Mouse (Mus musculus): Measurements from ENCODE around the gene Cpeb3. TPM values are rescaled to one million over a fixed set of nuclear protein-coding genes. Genes with fewer than 3 reads are reported as not detected.

Gene Cpeb3
- total and polyA plus RNA-seq, 3 experiments = 2.0 to 5.2 (median 2.0) TPM

DNA sequence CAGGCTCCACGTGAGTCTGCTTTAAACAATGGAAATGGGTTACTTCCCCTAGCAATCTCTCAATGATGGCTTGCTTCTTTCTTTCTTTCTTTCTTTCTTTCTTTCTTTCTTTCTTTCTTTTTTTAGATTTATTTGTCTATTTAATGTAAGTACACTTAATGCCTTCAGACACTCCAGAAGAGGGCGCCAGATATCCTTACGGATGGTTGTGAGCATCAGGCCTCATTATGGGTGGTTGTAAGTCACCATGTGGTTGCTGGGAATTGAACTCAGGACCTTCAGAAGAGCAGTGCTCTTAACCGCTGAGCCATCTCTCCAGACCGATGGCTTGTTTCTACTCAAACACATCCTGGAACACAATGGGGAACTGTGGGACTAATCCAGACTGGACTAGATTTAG, 32.8 kb upstream of the Cpeb3 start:
- peaks cover 13% of the 10 kb centered on the region for H3K27me3 ChIP-seq (ENCODE audit: insufficient read depth, low read length)
- DNase-seq (ENCODE audit: low spot score) (no peak), ATAC-seq (ENCODE audit: extremely low read depth, insufficient number of reproducible peaks, low FRiP score, poor library complexity, severe bottlenecking) (no peak)
- H3K9me3 ChIP-seq (replicated peaks) = peaks cover 3% of the 10 kb centered on the region; the same call in 1 of the 2 replicates
- no peak for TF ChIP-seq GATA1 (IDR thresholded peaks at IDR 0.05; ENCODE audit: borderline replicate concordance, low read length)
- TF ChIP-seq CTCF (IDR thresholded peaks at IDR 0.05; ENCODE audit: low read depth, low read length) = no peak
- TF ChIP-seq GATA2 (IDR thresholded peaks at IDR 0.05; ENCODE audit: borderline replicate concordance, low read depth, low read length) = no peak
- no peak for TF ChIP-seq POLR2AphosphoS5 (IDR thresholded peaks at IDR 0.05; ENCODE audit: insufficient replicate concordance, low read depth, low read length)
- TF ChIP-seq TAL1 (conservative IDR thresholded peaks at IDR 0.05; ENCODE audit: low read depth, low read length) = no peak
- no peak overlapping the region for H3K4me3 ChIP-seq (ENCODE audit: low read depth, low read length)
- H3K36me3 ChIP-seq (replicated peaks) = no peaks in the 10 kb centered on the region
- H3K4me1 ChIP-seq (ENCODE audit: insufficient read depth, low read depth, low read length) = peaks cover 33% of the 10 kb centered on the region

DNA sequence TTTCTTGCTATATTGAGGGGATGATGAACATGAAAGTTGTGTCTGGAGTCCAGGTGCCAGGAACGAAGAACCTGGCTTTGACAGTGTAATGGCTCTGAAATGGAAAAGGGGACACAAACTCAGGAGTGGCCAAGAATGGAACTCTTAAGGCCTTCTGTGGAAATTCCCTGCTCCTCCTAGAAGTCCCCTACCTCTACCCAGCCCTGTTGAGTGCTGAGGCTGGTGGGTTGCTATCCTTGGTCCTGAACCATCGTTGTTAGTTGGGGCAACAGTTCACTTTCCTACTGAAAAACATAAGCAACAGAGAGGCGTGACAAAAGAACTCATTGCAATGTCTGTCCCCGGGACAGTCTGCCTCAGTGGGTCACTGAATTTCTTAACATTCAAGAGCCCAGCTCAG, 30.7 kb upstream of the Cpeb3 start:
- no peak for TF ChIP-seq TAL1 (conservative IDR thresholded peaks at IDR 0.05; ENCODE audit: low read depth, low read length)
- no peak for TF ChIP-seq POLR2AphosphoS5 (IDR thresholded peaks at IDR 0.05; ENCODE audit: insufficient replicate concordance, low read depth, low read length)
- no peak for TF ChIP-seq GATA1 (IDR thresholded peaks at IDR 0.05; ENCODE audit: borderline replicate concordance, low read length)
- ATAC-seq (ENCODE audit: extremely low read depth, insufficient number of reproducible peaks, low FRiP score, poor library complexity, severe bottlenecking) (no peak), DNase-seq (ENCODE audit: low spot score) (peak; percentile 59)
- Histone ChIP-seq H3K4me3 (ENCODE audit: low read depth, low read length) (no peak overlapping the region; the same call in 1 of the 2 replicates), H3K27me3 (ENCODE audit: insufficient read depth, low read length) (peaks cover 10% of the 10 kb centered on the region), H3K9me3 (replicated peaks) (peaks cover 2% of the 10 kb centered on the region), H3K36me3 (replicated peaks) (no peaks in the 10 kb centered on the region), H3K4me1 (ENCODE audit: insufficient read depth, low read depth, low read length) (peaks cover 41% of the 10 kb centered on the region)

DNA sequence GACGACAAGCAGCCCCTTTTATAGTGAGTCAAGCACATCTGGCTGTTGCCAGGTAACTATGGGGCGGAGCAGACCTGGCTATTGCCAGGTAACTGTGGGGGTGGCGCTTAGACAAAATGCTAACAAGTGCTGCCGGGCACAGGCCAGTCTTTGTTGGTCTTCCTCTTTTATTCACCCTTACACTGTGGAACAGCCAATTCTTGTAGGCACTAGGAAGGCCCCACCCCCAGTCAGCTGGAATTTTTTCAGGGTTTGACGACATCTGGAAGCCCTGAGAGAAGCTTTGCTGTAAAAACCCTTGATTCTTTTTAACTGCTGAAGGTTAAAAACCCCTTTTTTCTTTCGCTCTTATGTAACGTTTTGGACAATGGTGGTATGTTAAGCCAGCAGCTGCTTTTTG, 30.2 kb upstream of the Cpeb3 start:
- peak overlapping the region; percentile 52; the same call in 1 of the 2 replicates for H3K4me3 ChIP-seq (ENCODE audit: low read depth, low read length)
- peaks cover 10% of the 10 kb centered on the region for H3K27me3 ChIP-seq (ENCODE audit: insufficient read depth, low read length)
- H3K9me3 ChIP-seq (replicated peaks) = peaks cover 7% of the 10 kb centered on the region
- no peak for DNase-seq (ENCODE audit: low spot score)
- peaks cover 45% of the 10 kb centered on the region for H3K4me1 ChIP-seq (ENCODE audit: insufficient read depth, low read depth, low read length)
- ATAC-seq (ENCODE audit: extremely low read depth, insufficient number of reproducible peaks, low FRiP score, poor library complexity, severe bottlenecking) = no peak
- H3K36me3 ChIP-seq (replicated peaks) = no peaks in the 10 kb centered on the region
- TF ChIP-seq GATA2 (IDR thresholded peaks at IDR 0.05; ENCODE audit: borderline replicate concordance, low read depth, low read length) (no peak), GATA1 (IDR thresholded peaks at IDR 0.05; ENCODE audit: borderline replicate concordance, low read length) (no peak), POLR2AphosphoS5 (IDR thresholded peaks at IDR 0.05; ENCODE audit: insufficient replicate concordance, low read depth, low read length) (no peak), TAL1 (conservative IDR thresholded peaks at IDR 0.05; ENCODE audit: low read depth, low read length) (no peak), CTCF (IDR thresholded peaks at IDR 0.05; ENCODE audit: low read depth, low read length) (no peak)

DNA sequence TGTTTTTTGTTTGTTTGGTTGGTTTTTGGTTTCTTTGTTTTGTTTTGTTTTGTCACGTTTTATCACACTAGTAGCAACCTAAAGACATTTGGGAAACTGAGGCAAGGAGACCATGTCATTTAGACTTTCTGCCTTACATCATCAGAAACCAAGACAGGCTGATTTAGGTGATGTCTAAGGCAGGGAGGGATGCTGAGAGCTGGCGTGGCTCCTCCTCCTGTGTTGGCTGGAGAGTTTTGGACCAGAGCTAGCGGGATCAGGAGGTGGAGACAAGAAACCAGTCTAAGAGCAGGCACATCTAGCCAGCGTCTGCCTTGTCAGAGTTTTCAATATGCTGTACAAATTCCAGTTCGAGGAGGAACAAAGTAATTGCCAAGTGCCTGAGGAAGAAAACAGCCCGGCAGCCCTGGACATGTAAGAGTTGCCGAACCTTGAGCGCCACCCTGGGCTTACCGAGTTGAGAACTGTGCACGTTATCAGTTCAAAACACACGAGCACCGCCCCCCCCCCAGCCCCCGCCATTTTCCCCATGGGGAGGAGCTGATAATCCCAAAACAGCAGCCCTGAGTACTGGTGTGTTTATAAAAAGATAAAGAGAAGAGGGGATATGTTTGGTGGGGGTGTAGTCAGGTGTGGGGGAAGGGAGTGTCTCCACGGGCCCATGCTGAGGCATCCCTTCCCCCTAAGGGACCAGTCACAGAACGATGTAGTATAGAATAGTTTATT, 29.5 kb upstream of the Cpeb3 start:
- Histone ChIP-seq H3K36me3 (replicated peaks) (no peaks in the 10 kb centered on the region), H3K4me3 (ENCODE audit: low read depth, low read length) (peak overlapping the region; percentile 67; the same call in 1 of the 2 replicates), H3K9me3 (replicated peaks) (peaks cover 9% of the 10 kb centered on the region), H3K27me3 (ENCODE audit: insufficient read depth, low read length) (peaks cover 10% of the 10 kb centered on the region), H3K4me1 (ENCODE audit: insufficient read depth, low read depth, low read length) (peaks cover 47% of the 10 kb centered on the region)
- DNase-seq (ENCODE audit: low spot score) = peak; percentile 53
- TF ChIP-seq CTCF (IDR thresholded peaks at IDR 0.05; ENCODE audit: low read depth, low read length) (no peak), GATA2 (IDR thresholded peaks at IDR 0.05; ENCODE audit: borderline replicate concordance, low read depth, low read length) (no peak), GATA1 (IDR thresholded peaks at IDR 0.05; ENCODE audit: borderline replicate concordance, low read length) (no peak), TAL1 (conservative IDR thresholded peaks at IDR 0.05; ENCODE audit: low read depth, low read length) (peak; percentile 67; the same call in 1 of the 2 replicates), POLR2AphosphoS5 (IDR thresholded peaks at IDR 0.05; ENCODE audit: insufficient replicate concordance, low read depth, low read length) (no peak)
- ATAC-seq (ENCODE audit: extremely low read depth, insufficient number of reproducible peaks, low FRiP score, poor library complexity, severe bottlenecking) = peak; percentile 61

DNA sequence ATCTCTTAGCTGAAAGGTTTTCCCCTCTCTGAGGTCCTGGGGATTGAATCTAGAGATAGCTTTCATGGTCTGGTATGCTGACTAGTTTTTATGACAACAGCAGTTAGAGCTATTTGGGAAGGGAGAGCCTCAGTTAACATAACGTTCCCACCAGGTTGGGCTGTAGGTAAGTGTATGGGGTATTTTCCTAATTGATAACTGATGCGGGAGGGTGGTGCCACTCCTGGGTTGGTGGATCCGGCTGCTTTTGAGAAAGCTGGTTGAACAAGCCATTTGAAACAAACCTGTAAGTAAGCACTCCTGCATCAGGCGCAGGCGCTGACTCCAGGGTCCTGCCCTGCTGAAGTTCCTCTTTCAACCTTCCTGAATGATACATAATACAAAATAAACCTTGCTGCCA, 28.9 kb upstream of the Cpeb3 start:
- H3K36me3 ChIP-seq (replicated peaks) = no peaks in the 10 kb centered on the region
- H3K27me3 ChIP-seq (ENCODE audit: insufficient read depth, low read length) = peaks cover 10% of the 10 kb centered on the region
- no peak for TF ChIP-seq GATA2 (IDR thresholded peaks at IDR 0.05; ENCODE audit: borderline replicate concordance, low read depth, low read length)
- TF ChIP-seq TAL1 (conservative IDR thresholded peaks at IDR 0.05; ENCODE audit: low read depth, low read length) = no peak
- TF ChIP-seq GATA1 (IDR thresholded peaks at IDR 0.05; ENCODE audit: borderline replicate concordance, low read length) = no peak
- TF ChIP-seq POLR2AphosphoS5 (IDR thresholded peaks at IDR 0.05; ENCODE audit: insufficient replicate concordance, low read depth, low read length) = no peak
- TF ChIP-seq CTCF (IDR thresholded peaks at IDR 0.05; ENCODE audit: low read depth, low read length) = no peak
- peaks cover 9% of the 10 kb centered on the region for H3K9me3 ChIP-seq (replicated peaks)
- ATAC-seq (ENCODE audit: extremely low read depth, insufficient number of reproducible peaks, low FRiP score, poor library complexity, severe bottlenecking) = no peak
- no peak for DNase-seq (ENCODE audit: low spot score)
- peak overlapping the region; percentile 67; the same call in 1 of the 2 replicates for H3K4me3 ChIP-seq (ENCODE audit: low read depth, low read length)
- peaks cover 51% of the 10 kb centered on the region for H3K4me1 ChIP-seq (ENCODE audit: insufficient read depth, low read depth, low read length)

DNA sequence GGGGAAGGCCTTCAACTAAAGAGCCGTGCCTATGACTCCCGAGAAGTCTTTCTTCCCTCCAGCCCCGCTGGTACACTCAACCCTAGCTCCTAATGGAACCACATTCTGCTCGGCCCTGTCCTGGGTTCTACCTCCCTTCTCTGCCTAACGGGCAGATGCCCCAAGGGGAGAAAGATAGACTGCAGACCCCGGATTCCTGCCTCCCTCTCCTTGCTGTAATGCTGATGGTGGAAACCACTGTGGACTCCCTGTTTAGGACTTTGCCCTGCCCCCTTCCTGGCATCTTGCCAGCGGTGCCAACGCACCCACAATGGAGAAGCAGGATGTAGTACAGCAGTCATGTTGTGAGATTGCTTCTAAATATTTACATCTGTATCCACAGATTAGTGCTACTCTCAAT, 27.4 kb upstream of the Cpeb3 start:
- no peak for ATAC-seq (ENCODE audit: extremely low read depth, insufficient number of reproducible peaks, low FRiP score, poor library complexity, severe bottlenecking)
- TF ChIP-seq GATA1 (IDR thresholded peaks at IDR 0.05; ENCODE audit: borderline replicate concordance, low read length) (no peak), POLR2AphosphoS5 (IDR thresholded peaks at IDR 0.05; ENCODE audit: insufficient replicate concordance, low read depth, low read length) (no peak), GATA2 (IDR thresholded peaks at IDR 0.05; ENCODE audit: borderline replicate concordance, low read depth, low read length) (no peak), CTCF (IDR thresholded peaks at IDR 0.05; ENCODE audit: low read depth, low read length) (no peak)
- DNase-seq (ENCODE audit: low spot score) = no peak
- Histone ChIP-seq H3K9me3 (replicated peaks) (peaks cover 9% of the 10 kb centered on the region), H3K27me3 (ENCODE audit: insufficient read depth, low read length) (peaks cover 5% of the 10 kb centered on the region), H3K4me3 (ENCODE audit: low read depth, low read length) (no peak overlapping the region), H3K36me3 (replicated peaks) (no peaks in the 10 kb centered on the region), H3K4me1 (ENCODE audit: insufficient read depth, low read depth, low read length) (peaks cover 58% of the 10 kb centered on the region)
